Mouse (Mus musculus): Measurements from ENCODE around the gene Pde2a. TPM values are rescaled to one million over a fixed set of nuclear protein-coding genes. Genes with fewer than 3 reads are reported as not detected.

Gene Pde2a
- total and polyA plus RNA-seq, 3 experiments, result 0.11 to 0.62 TPM; not detected in 1

DNA sequence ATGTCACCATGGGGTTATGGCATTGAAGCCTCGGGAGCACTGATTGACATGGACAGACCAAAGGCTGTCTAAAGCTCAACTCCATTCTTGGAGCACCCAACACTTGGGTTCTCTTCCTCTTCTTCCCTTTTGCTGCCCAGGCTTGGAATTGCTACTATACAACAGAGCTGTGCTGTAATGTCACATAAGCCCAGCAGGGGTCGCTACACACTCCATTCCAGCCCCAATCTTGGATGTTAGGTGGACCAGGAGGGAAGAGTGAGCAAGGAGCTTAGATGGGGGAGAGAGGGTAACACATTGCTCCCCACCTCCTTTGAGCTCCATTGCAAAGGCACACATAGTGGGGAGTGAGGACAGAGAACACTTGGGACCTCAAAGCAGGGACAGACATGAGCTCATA lies 6.2 kb downstream of the Pde2a start:
- Histone ChIP-seq H3K4me3 (ENCODE audit: control insufficient read depth in 1 of 2, insufficient read depth in 1 of 2, low read depth in 2 of 2, low read length in 2 of 2) (no peak overlapping the region), H3K27me3 (ENCODE audit: control insufficient read depth in 1 of 2, insufficient read depth in 2 of 2, low read length in 2 of 2) (no peaks in the 10 kb centered on the region; a peak in 1 of 4 replicates), H3K79me2 (ENCODE audit: control insufficient read depth, insufficient read depth, low read length, poor library complexity) (no peaks in the 10 kb centered on the region), H3K4me1 (ENCODE audit: control insufficient read depth in 1 of 2, insufficient read depth in 2 of 2, low read length in 2 of 2) (no peaks in the 10 kb centered on the region), H3K27ac (ENCODE audit: control insufficient read depth, low read depth, low read length) (no peak overlapping the region), H3K9me3 (replicated peaks; ENCODE audit: insufficient read depth, low read length) (no peaks in the 10 kb centered on the region), H3K36me3 (ENCODE audit: control insufficient read depth in 1 of 2, insufficient read depth in 2 of 2, low read length in 2 of 2) (no peaks in the 10 kb centered on the region), H3K9ac (ENCODE audit: control insufficient read depth, low read depth, low read length, poor library complexity, severe bottlenecking) (no peak overlapping the region)
- TF ChIP-seq MYB (IDR thresholded peaks at IDR 0.05; ENCODE audit: low read depth, low read length), result no peak
- no peak for TF ChIP-seq TAL1 (IDR thresholded peaks at IDR 0.05; ENCODE audit: low read length)
- TF ChIP-seq POLR2AphosphoS5 (IDR thresholded peaks at IDR 0.05; ENCODE audit: borderline replicate concordance, low read depth, low read length), result no peak
- no peak for TF ChIP-seq JUND (IDR thresholded peaks at IDR 0.05; ENCODE audit: low read depth, low read length)
- peak; percentile 73 for TF ChIP-seq SMC3 (IDR thresholded peaks at IDR 0.05; ENCODE audit: low read depth, low read length)
- peak; percentile 83 to 95 (median 83) for TF ChIP-seq CTCF (IDR thresholded peaks at IDR 0.05 in 2 of 3, conservative IDR thresholded peaks at IDR 0.05 in 1 of 3; ENCODE audit: control insufficient read depth in 1 of 3, insufficient read depth in 1 of 3, low read depth in 2 of 3, low read length in 3 of 3, poor library complexity in 1 of 3, severe bottlenecking in 1 of 3)
- 0 out of 2 replicates have a peak, but pooled peaks have one; percentile 8 for TF ChIP-seq ZC3H11A (IDR thresholded peaks at IDR 0.05; ENCODE audit: low read depth, low read length)
- no peak for TF ChIP-seq E2F4 (IDR thresholded peaks at IDR 0.05; ENCODE audit: borderline replicate concordance, low read depth, low read length)
- no peak for TF ChIP-seq RCOR1 (IDR thresholded peaks at IDR 0.05; ENCODE audit: low read depth, low read length)
- TF ChIP-seq TCF12 (IDR thresholded peaks at IDR 0.05; ENCODE audit: low read depth, low read length), result no peak
- TF ChIP-seq MAFK (IDR thresholded peaks at IDR 0.05; ENCODE audit: borderline replicate concordance, low read depth, low read length), result no peak
- no peak for TF ChIP-seq ETS1 (IDR thresholded peaks at IDR 0.05; ENCODE audit: low read depth, low read length)
- no peak for TF ChIP-seq MEF2A (IDR thresholded peaks at IDR 0.05; ENCODE audit: extremely low read depth, insufficient replicate concordance, low read depth, low read length, poor library complexity, severe bottlenecking)
- TF ChIP-seq POLR2A (IDR thresholded peaks at IDR 0.05; ENCODE audit: control insufficient read depth in 1 of 2, insufficient read depth in 1 of 2, low read depth in 1 of 2, low read length in 2 of 2, poor library complexity in 1 of 2), result no peak
- TF ChIP-seq RAD21 (IDR thresholded peaks at IDR 0.05; ENCODE audit: low read depth, low read length), result peak; percentile 53
- no peak for TF ChIP-seq MAZ (IDR thresholded peaks at IDR 0.05; ENCODE audit: low read depth, low read length)
- no peak for TF ChIP-seq HCFC1 (IDR thresholded peaks at IDR 0.05; ENCODE audit: low read depth, low read length)
- TF ChIP-seq CHD2 (IDR thresholded peaks at IDR 0.05; ENCODE audit: low read length), result no peak
- no peak for TF ChIP-seq SIN3A (IDR thresholded peaks at IDR 0.05; ENCODE audit: low read length)
- no peak for TF ChIP-seq UBTF (IDR thresholded peaks at IDR 0.05; ENCODE audit: borderline replicate concordance, insufficient read depth, low read depth, low read length)
- no peak for TF ChIP-seq ZNF384 (IDR thresholded peaks at IDR 0.05; ENCODE audit: low read depth, low read length)
- TF ChIP-seq MAX (IDR thresholded peaks at IDR 0.05; ENCODE audit: low read length), result no peak
- DNase-seq (ENCODE audit: low read depth, low spot score), result peak; percentile 54

DNA sequence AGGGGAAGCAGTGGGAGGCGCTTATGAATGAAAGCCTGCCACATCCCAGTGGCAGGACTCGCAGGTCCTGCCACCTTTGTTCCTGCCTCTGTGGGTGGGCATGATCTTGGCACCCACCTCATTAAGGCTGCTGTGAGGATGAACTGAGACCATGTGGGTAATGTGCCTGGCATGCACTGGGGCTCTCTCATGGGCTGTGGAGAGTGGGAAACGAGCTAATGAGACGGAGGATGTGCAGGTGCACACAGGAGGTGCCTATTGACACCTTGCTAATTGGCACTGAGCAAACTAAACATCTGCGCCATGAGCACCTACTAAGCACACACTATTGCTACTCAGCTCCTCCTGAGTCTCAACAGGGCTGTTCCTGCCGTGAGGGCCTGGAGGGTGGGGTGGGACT lies 13.5 kb downstream of the Pde2a start:
- Histone ChIP-seq H3K79me2 (ENCODE audit: control insufficient read depth, insufficient read depth, low read length, poor library complexity) (no peaks in the 10 kb centered on the region), H3K36me3 (ENCODE audit: control insufficient read depth in 1 of 2, insufficient read depth in 2 of 2, low read length in 2 of 2) (no peaks in the 10 kb centered on the region), H3K9me3 (replicated peaks; ENCODE audit: insufficient read depth, low read length) (no peaks in the 10 kb centered on the region), H3K4me1 (ENCODE audit: control insufficient read depth in 1 of 2, insufficient read depth in 2 of 2, low read length in 2 of 2) (no peaks in the 10 kb centered on the region), H3K4me3 (ENCODE audit: control insufficient read depth in 1 of 2, insufficient read depth in 1 of 2, low read depth in 2 of 2, low read length in 2 of 2) (no peak overlapping the region), H3K27ac (ENCODE audit: control insufficient read depth, low read depth, low read length) (no peak overlapping the region), H3K27me3 (ENCODE audit: control insufficient read depth in 1 of 2, insufficient read depth in 2 of 2, low read length in 2 of 2) (peaks cover 2 to 6% of the 10 kb centered on the region in 2 experiments; a peak in 3 of 4 replicates), H3K9ac (ENCODE audit: control insufficient read depth, low read depth, low read length, poor library complexity, severe bottlenecking) (no peak overlapping the region)
- DNase-seq (ENCODE audit: low read depth, low spot score), result no peak
- TF ChIP-seq SMC3 (IDR thresholded peaks at IDR 0.05; ENCODE audit: low read depth, low read length), result no peak
- no peak for TF ChIP-seq MYC (IDR thresholded peaks at IDR 0.05; ENCODE audit: low read depth, low read length)
- TF ChIP-seq GATA1 (IDR thresholded peaks at IDR 0.05; ENCODE audit: low read depth, low read length), result no peak
- TF ChIP-seq ZKSCAN1 (IDR thresholded peaks at IDR 0.05; ENCODE audit: low read depth, low read length), result no peak
- TF ChIP-seq CHD2 (IDR thresholded peaks at IDR 0.05; ENCODE audit: low read length), result no peak
- TF ChIP-seq CTCF (IDR thresholded peaks at IDR 0.05 in 2 of 3, conservative IDR thresholded peaks at IDR 0.05 in 1 of 3; ENCODE audit: control insufficient read depth in 1 of 3, insufficient read depth in 1 of 3, low read depth in 2 of 3, low read length in 3 of 3, poor library complexity in 1 of 3, severe bottlenecking in 1 of 3), result no peak
- TF ChIP-seq USF2 (IDR thresholded peaks at IDR 0.05; ENCODE audit: borderline replicate concordance in 1 of 2, insufficient read depth in 1 of 2, low read depth in 1 of 2, low read length in 2 of 2), result no peak
- TF ChIP-seq JUND (IDR thresholded peaks at IDR 0.05; ENCODE audit: low read depth, low read length), result no peak

All from MEL (cell line).